Comparison of ENCODE assay signal across 13 mouse cellular contexts in the genomic region with DNA sequence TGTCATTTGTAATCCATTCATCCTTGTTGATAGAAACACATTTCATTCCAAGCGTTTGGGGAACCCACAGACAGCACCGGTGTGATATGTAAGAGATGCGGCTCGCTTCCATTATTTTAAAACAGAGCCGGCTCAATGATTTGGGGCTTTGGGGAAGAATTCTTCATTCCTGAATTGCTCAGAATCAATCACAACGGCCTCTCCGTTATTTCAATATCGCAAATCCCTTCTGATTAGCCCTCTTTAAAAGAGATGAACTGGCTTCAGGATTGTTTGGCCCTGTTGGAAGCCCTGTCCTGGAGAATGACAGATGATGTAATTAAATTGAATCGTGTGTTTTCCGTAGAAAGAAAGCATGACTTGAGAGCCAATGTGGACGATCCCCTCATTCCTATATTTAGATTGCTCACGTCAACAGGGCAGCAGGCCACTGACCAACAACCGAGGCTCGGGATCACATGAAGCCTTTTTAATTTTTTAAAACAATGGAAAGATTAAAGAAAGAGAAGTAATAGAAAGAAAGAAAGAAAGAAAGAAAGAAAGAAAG. TPM values are rescaled to one million over a fixed set of nuclear protein-coding genes. Genes with fewer than 3 reads are reported as not detected.
DNase-seq lines count a peak whose midpoint lies in the region; ATAC-seq lines count a peak whose summit lies in the region.
"Had no signal": no experiment of that assay in that cellular context is flagged by ENCODE, and none has a peak within 500 bp of the region (broad histone marks: within the 10 kb centered on the region; RNA-seq: fewer than 3 reads in every experiment).

No protein-coding gene starts in this region.

- 46% methylated on average over 14 of the region's 14 CpGs for WGBS in heart, embryonic 11.5 days (ENCODE audit: insufficient replicate concordance)
- 38% methylated on average over 14 of the region's 14 CpGs for WGBS in midbrain, embryonic 11.5 days
- 46% methylated on average over 14 of the region's 14 CpGs for whole genome bisulfite sequencing in midbrain, embryonic 10.5 days
- WGBS in hindbrain, embryonic 16.5 days: 25% methylated on average over 14 of the region's 14 CpGs

- H3K9me3 ChIP-seq in heart, embryonic 11.5 days (replicated peaks; ENCODE audit: control insufficient read depth, low read length): no peaks in the 10 kb centered on the region
- H3K9me3 ChIP-seq in midbrain, embryonic 11.5 days (ENCODE audit: control insufficient read depth, low read length): no peaks in the 10 kb centered on the region
- H3K9me3 ChIP-seq in midbrain, embryonic 10.5 days (replicated peaks): no peaks in the 10 kb centered on the region
- H3K9me3 ChIP-seq in hindbrain, embryonic 16.5 days (ENCODE audit: control insufficient read depth, low read length): no peaks in the 10 kb centered on the region
- H3K9me3 ChIP-seq: limb, embryonic 13.5 days had no signal

- no peak overlapping the region for H3K4me3 ChIP-seq in heart, embryonic 11.5 days (ENCODE audit: low read depth, low read length)
- H3K4me3 ChIP-seq in midbrain, embryonic 11.5 days (ENCODE audit: low read depth, low read length): no peak overlapping the region
- no peak overlapping the region for H3K4me3 ChIP-seq in midbrain, embryonic 10.5 days
- no peak overlapping the region for H3K4me3 ChIP-seq in hindbrain, embryonic 16.5 days (ENCODE audit: low read length)

- H3K4me2 ChIP-seq in heart, embryonic 11.5 days: no peak overlapping the region
- peak overlapping the region; percentile 8; the same call in 1 of the 2 replicates for H3K4me2 ChIP-seq in midbrain, embryonic 11.5 days
- H3K4me2 ChIP-seq in hindbrain, embryonic 16.5 days (ENCODE audit: low read length): peak overlapping the region; percentile 20; the same call in 1 of the 2 replicates

- H3K9ac ChIP-seq in heart, embryonic 11.5 days (ENCODE audit: low read depth, low read length): no peak overlapping the region
- H3K9ac ChIP-seq in midbrain, embryonic 11.5 days (ENCODE audit: low read length): no peak overlapping the region
- H3K9ac ChIP-seq in hindbrain, embryonic 16.5 days (ENCODE audit: low read depth, low read length): no peak overlapping the region

- no peak for ATAC-seq in heart, embryonic 11.5 days (replicated peaks; ENCODE audit: insufficient number of reproducible peaks, low FRiP score, low TSS enrichment)
- no peak for ATAC-seq in midbrain, embryonic 11.5 days (ENCODE audit: low FRiP score)
- ATAC-seq in hindbrain, embryonic 16.5 days: no peak
- ATAC-seq: intestine, postnatal 0 days had no signal

- DNase-seq in heart, adult 11 months: peak; percentile 55
- DNase-seq in midbrain, embryonic 11.5 days (ENCODE audit: low spot score, missing footprints): peak; percentile 87
- no peak for DNase-seq in midbrain, embryonic 10.5 days (ENCODE audit: low spot score)
- DNase-seq in retina, postnatal 1 day: peak; percentile 38
- no peak for DNase-seq in thymus, postnatal 10 days (ENCODE audit: low spot score in 2 of 2)
- no peak for DNase-seq in spleen, adult 18-20 months
- DNase-seq: B cell, adult 2 months; cerebellum, adult 11 months had no signal

- H3K27me3 ChIP-seq in heart, embryonic 11.5 days (ENCODE audit: control insufficient read depth, insufficient read depth, low read length): peaks cover 9% of the 10 kb centered on the region; the same call in 1 of the 2 replicates
- H3K27me3 ChIP-seq in midbrain, embryonic 11.5 days (ENCODE audit: control insufficient read depth, insufficient read depth, low read length): peaks cover 3% of the 10 kb centered on the region; the same call in 1 of the 2 replicates
- H3K27me3 ChIP-seq in midbrain, embryonic 10.5 days (ENCODE audit: low read depth, poor library complexity, severe bottlenecking): peaks cover 45% of the 10 kb centered on the region
- no peaks in the 10 kb centered on the region; the same call in 1 of the 2 replicates for H3K27me3 ChIP-seq in hindbrain, embryonic 16.5 days (replicated peaks; ENCODE audit: control insufficient read depth, insufficient read depth, low read length)

- H3K4me1 ChIP-seq in heart, embryonic 11.5 days (ENCODE audit: control insufficient read depth, insufficient read depth, low read length): no peaks in the 10 kb centered on the region
- H3K4me1 ChIP-seq in midbrain, embryonic 11.5 days (ENCODE audit: control insufficient read depth, insufficient read depth, low read length): peaks cover 6% of the 10 kb centered on the region; the same call in 1 of the 2 replicates
- H3K4me1 ChIP-seq in midbrain, embryonic 10.5 days: peaks cover 17% of the 10 kb centered on the region
- no peaks in the 10 kb centered on the region for H3K4me1 ChIP-seq in hindbrain, embryonic 16.5 days (ENCODE audit: control insufficient read depth, insufficient read depth, low read depth, low read length)

- no peak overlapping the region for H3K27ac ChIP-seq in heart, embryonic 11.5 days (ENCODE audit: low read depth, low read length)
- no peak overlapping the region for H3K27ac ChIP-seq in midbrain, embryonic 11.5 days (ENCODE audit: low read depth, low read length)
- no peak overlapping the region for H3K27ac ChIP-seq in midbrain, embryonic 10.5 days (replicated peaks)
- no peak overlapping the region for H3K27ac ChIP-seq in hindbrain, embryonic 16.5 days (ENCODE audit: low read depth, low read length)
- H3K27ac ChIP-seq: limb, embryonic 13.5 days; macrophage had no signal

- H3K36me3 ChIP-seq in heart, embryonic 11.5 days (ENCODE audit: control insufficient read depth, insufficient read depth, low read length): no peaks in the 10 kb centered on the region
- H3K36me3 ChIP-seq in midbrain, embryonic 11.5 days (ENCODE audit: control insufficient read depth, insufficient read depth, low read length): no peaks in the 10 kb centered on the region
- no peaks in the 10 kb centered on the region for H3K36me3 ChIP-seq in midbrain, embryonic 10.5 days
- no peaks in the 10 kb centered on the region for H3K36me3 ChIP-seq in hindbrain, embryonic 16.5 days (ENCODE audit: control insufficient read depth, insufficient read depth, low read length)
- H3K36me3 ChIP-seq: limb, embryonic 13.5 days had no signal

RNA-seq across cellular contexts. Expression of a gene that starts 26.4 kb away (rescaled TPM):
- 12.2 and 14.5 TPM in 2 replicates for polyA plus RNA-seq in heart, embryonic 11.5 days (2014; fragmentation: Nextera tagmentation; extraction: Ambion mirVana)
- polyA plus RNA-seq in midbrain, embryonic 11.5 days (2014; fragmentation: Nextera tagmentation; extraction: Ambion mirVana): 18.6 and 21.2 TPM in 2 replicates
- polyA plus RNA-seq in midbrain, embryonic 10.5 days (2016; fragmentation: Nextera tagmentation; extraction: Ambion mirVana): 19.5 and 21.2 TPM in 2 replicates
- 10.7 and 11.9 TPM in 2 replicates for polyA plus RNA-seq in hindbrain, embryonic 16.5 days (2015; fragmentation: Nextera tagmentation; extraction: Ambion mirVana)

RNA-seq across cellular contexts. Expression of a gene that starts 26.8 kb away (rescaled TPM):
- polyA plus RNA-seq in heart, embryonic 11.5 days (2014; fragmentation: Nextera tagmentation; extraction: Ambion mirVana): 14.0 and 17.9 TPM in 2 replicates
- 18.4 and 19.0 TPM in 2 replicates for polyA plus RNA-seq in midbrain, embryonic 11.5 days (2014; fragmentation: Nextera tagmentation; extraction: Ambion mirVana)
- 18.7 and 21.0 TPM in 2 replicates for polyA plus RNA-seq in midbrain, embryonic 10.5 days (2016; fragmentation: Nextera tagmentation; extraction: Ambion mirVana)
- polyA plus RNA-seq in hindbrain, embryonic 16.5 days (2015; fragmentation: Nextera tagmentation; extraction: Ambion mirVana): 10.7 and 17.0 TPM in 2 replicates

Comparison
In these comparisons a context has a peak if more than half of its experiments do, and no peak if none do; other contexts are left out.
1. DNase-seq: peak in heart, adult 11 months (single experiment), midbrain, embryonic 11.5 days (single experiment) and retina, postnatal 1 day (single experiment); none in midbrain, embryonic 10.5 days (single experiment), thymus, postnatal 10 days (0 of 2) and spleen, adult 18-20 months (0 of 2).